Mouse (Mus musculus) telencephalon, adult 2 months (tissue): ENCODE measurements around the gene Ptar1.

Experiments used
- DNase-seq: peaks from one replicate; pipeline ENCODE4 v3.0.0-alpha.2; 2011; ENCODE audit warnings: low read depth, low spot score

Gene Ptar1

DNA sequence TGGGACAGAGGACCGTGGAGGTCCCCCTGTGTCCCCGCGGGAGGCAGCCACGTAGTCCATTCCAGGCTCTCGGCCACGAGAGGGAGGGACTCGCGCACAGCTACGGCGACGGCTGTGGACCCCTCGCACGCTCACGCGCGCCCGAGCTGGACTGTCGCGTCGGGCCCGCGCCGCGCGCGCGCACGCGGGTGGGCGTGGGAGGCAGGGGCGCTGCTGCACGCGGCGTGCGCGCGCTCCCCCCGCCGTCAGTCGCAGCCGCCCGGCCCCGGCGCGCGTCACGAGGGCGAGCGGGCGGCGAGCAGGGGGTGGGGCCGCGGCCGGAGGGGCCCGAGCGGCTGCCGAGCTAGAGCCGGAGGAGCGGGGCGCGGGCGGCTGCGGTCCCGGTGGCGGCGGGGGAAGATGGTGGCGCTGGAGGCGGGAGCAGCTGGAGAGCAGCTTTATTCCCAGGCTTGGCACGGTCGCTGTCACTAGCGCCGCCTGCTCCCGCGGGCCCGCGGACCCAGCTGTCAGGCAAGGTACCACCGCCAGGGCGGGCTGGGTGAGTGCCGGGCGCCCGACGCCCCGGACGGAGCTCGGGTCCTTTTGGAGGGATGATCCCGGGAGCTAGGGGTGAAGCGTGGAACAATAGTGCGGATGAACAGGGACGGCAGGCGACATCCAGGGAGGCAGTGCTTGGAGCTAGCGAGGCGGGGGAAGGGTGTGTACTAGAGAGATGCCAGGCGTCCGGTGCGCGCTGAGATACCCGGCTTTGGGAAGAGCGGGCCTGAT, 71.5 kb downstream of the Ptar1 start, which contains the start of gene Apba1:
Apba1 (plus strand) TSS at position 334 of the 768 bp plus-strand sequence.
- DNase-seq: peak; percentile 28

DNA sequence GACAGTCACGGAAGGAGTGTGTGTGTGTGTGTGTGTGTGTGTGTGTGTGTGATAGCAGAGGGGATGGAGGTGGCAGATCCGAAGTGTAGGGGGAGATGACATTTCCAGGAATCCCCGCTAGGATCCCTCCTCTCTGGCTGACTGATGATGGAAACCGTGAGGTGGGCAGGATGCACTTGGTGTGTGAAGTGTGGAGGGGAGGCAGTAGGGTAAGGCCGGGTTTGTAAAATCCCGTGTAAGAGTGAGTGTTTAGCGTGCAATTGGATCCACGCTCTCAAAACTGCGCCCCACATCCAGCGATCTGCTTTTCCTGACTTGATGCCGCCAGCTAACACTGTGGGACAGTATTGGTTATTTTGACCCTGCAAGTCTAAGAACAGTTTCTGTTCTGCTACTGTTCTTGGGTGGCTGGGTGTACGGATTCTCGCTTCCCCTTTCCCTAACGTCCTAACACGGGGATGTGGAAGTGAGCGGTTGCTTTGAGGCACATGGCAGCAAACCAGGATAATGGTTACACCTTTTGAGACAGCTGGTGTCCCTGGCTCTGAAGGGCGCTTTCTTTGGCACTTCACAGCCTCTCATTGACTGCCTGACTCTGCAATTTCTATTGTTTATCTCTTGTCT, 72.2 kb downstream of the Ptar1 start:
- DNase-seq: peak; percentile 50

DNA sequence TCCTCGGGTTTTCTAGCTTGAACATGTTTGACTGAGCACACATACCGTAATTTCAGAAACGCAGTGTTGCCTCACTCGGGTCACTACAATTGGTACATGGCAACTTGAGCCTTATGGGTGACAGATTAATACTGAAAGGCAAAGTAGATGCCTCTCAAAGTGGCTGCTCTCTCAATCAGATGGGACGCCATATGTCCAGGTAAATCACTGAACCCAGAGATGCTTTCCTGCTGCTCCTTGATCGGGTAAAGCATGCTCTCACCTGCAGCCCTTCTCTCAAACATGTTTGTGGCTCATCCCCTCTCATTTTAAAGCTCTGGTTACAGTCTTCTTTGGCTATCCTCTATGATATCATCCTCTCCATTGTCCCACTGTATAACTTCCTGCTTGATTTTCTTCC, 76.1 kb downstream of the Ptar1 start:
- DNase-seq: no peak

DNA sequence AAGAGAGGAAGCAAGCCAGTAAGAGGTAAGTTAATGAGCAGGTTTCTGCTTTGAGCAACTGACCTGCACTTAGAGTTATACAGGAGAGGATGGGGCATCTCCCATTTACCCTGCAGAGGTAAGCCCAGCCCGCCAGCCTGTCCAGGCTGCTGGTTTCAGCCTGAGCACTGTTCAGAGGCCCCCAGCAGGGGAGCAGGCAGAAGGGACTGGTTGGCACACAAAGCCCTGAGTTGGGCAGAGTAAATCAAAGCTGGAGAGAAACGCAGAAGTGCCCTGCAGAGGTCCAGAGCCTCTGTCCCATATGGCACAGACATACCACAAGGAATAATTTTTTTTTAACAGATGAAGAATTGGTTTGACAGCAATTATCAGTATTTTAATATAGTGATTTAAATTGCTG, 76.8 kb downstream of the Ptar1 start:
- no peak for DNase-seq

DNA sequence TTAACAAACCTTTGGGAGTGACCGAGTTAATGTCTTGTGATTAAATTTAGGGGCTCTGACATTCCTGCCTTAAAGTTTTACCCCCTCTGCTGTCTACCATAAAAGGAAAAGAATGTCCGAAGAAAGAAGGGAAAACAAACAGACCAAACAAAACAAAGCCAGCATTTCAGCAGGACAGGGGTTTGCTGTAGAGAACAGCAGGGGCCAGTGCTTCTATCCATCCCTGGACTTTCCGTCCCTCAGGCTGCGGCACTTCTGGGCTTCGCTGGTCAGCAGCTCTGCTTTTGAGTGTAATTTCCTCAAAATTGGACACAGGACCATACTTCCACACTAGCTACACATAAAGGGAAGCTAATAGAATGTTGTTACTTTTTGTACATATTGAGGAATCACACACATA, 81.6 kb downstream of the Ptar1 start:
- DNase-seq: no peak

DNA sequence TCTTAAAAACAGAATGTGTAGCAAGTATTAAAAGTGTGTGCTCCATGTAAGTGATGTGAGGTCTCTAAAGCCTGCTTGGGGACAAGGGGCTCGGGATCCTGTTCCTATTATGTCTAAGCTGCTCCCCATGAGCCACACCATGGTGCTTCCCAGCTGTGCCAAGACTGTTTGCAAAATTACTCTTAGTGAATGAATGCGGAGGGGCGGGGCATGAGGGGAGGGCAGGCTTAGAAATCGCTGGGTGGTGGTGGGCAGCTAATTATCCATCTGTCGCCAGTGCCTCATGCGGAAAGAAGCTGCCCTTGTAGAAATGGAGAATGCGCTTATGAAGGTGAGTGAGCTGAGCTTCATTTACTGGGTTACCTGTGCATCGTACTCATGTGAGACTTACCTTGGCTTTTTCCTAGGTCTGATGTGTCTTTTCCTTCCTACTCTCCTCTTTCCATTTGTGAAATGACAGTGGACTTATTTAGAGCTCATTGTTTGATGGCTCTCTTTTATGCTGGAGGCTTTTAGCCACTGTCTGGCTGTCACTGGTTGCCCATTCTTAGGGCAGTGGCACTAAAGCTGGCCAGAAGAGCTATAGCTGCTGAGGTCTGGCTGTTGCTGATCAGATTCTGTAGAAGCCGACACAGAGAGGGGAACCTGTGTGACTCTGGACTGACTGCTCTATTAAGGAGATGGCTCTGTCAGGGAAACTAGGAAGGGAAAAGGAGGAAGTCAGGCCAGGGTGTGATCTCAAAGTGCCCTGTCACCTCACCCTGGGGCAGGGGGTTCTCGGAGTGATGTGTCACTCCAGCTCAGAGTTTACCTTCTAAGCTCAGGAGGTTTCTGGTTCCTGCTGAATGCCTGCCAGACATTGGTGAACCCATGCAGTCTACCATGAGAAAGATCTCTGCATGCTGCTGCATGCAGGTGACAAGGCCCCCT, 83.5 kb downstream of the Ptar1 start:
- DNase-seq: no peak

DNA sequence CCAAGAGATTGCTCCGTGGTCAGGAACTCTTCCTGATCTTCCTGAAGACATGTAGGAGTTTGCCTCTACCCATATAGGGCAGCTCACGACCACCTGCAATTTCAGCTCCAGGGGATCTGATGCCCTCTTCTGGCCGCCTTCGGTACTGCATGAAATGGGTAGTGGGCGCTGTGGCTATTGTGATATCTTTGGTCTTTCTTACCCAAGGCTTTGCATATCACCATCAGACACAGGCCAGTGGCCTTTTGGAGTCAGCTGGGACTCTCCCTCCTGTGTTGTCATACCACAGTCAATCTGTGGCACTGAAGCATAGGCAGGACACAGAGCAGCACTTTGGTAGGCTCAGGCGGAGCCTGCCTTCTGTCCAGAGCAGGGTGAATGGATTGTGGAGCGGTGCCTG, 84.7 kb downstream of the Ptar1 start:
- no peak for DNase-seq

DNA sequence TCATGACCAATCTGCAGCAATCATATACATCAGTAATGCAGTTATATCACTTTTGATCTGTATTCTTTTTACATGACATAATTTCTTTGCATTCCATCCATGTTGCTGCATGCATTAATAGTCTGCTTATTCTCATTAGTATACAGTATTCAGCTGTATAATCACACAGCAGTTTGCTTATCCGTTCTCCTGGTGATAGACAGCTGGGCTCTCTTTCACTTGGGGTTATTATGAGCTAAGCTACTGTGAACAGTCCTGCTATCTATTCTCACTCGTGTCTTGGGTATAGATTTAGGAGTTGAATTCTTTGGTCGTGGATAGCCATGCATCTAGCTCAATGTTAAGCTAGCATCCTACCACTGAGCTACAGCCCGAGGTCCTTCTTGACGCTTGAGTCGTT, 88.1 kb downstream of the Ptar1 start:
- no peak for DNase-seq

DNA sequence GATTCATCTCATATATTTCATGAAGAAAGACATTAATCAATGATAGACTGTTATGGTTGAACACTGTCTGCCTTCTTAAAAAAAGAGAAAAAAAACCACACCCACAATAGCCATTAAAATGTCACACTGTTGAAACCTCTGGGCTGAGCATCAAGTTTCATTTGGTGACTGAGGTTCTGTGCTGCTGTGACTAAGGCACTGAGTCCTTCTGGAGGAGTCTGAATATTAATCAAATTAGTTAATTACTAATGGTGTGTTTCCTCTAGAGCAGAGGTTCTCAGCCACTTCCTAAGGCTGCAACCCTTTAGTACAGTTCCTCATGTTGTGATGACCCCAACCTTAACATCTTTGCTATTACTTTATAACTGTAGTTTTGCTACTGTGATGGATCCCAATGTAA, 91.9 kb downstream of the Ptar1 start:
- DNase-seq: no peak

DNA sequence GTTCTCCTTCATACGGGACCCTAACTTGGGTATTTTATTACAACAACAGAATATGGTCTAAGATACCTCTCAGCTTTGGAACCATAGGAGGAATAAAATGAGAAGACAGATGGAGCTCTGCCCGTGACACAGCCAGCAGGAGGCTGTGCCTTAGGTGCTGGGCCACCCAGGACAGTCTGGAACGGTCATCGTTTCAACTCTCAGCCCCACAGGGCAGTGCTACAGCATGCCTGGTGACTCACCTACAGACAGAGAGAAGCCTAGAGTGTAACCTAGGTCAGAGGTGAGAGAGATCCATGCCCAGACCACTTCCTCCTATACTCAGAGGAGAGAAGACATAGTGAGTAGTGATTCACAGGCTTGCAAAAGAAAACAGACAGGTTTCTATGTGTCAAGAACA, 92.9 kb downstream of the Ptar1 start:
- DNase-seq: no peak
